24 mouse cellular contexts compared by ENCODE assay signal in genomic region chr12:34178931-34179330, GRCm38 (mm10).
DNase-seq lines count a peak whose midpoint lies in the region; ATAC-seq lines count a peak whose summit lies in the region.
"Had no signal": no experiment of that assay in that cellular context is flagged by ENCODE, and none has a peak within 500 bp of the region (broad histone marks: within the 10 kb centered on the region; RNA-seq: fewer than 3 reads in every experiment).

No protein-coding gene starts in this region.

- DNase-seq in midbrain, embryonic 11.5 days (ENCODE audit: low spot score, missing footprints) = peak; percentile 69
- no peak for DNase-seq in midbrain, embryonic 14.5 days
- DNase-seq in Muller cell, postnatal 12 days (ENCODE audit: inconsistent ontology term) = peak; percentile 78
- peak; percentile 14 for DNase-seq in skeletal muscle tissue, adult 2 months (ENCODE audit: low read depth, low spot score)
- no peak for DNase-seq in gastrocnemius, postnatal 14 days
- DNase-seq: adrenal gland, adult 8-10 months; adrenal gland, postnatal 14 days; adrenal gland, postnatal 36 days; B cell, adult 2 months; cerebellum, adult 18-20 months; cerebellum, adult 8-10 months; cerebellum, adult 9-11 months; cerebellum, postnatal 25 days; forebrain, postnatal 0 days had no signal

- no peak for ATAC-seq in midbrain, embryonic 11.5 days (ENCODE audit: low FRiP score)
- ATAC-seq in midbrain, embryonic 14.5 days (ENCODE audit: low FRiP score, low TSS enrichment) = no peak
- ATAC-seq in liver, embryonic 12.5 days = no peak
- ATAC-seq: activated CD4-positive, CD25-positive, alpha-beta regulatory T cell, adult 4 months; CD4-positive, CD25-positive, alpha-beta regulatory T cell, adult 4 months; forebrain, embryonic 13.5 days; forebrain, embryonic 15.5 days; forebrain, postnatal 0 days; Patski had no signal

- intact Hi-C loops in gastrocnemius, postnatal 14 days (cut with DNase I; ENCODE audit: low total_unique reads) = no loop called here

- no peaks in the 10 kb centered on the region for H3K36me3 ChIP-seq in midbrain, embryonic 11.5 days (ENCODE audit: control insufficient read depth, insufficient read depth, low read length)
- H3K36me3 ChIP-seq in midbrain, embryonic 14.5 days (ENCODE audit: control insufficient read depth, insufficient read depth, low read length) = no peaks in the 10 kb centered on the region
- no peaks in the 10 kb centered on the region for H3K36me3 ChIP-seq in liver, embryonic 12.5 days
- H3K36me3 ChIP-seq: embryonic facial prominence, embryonic 10.5 days; embryonic facial prominence, embryonic 12.5 days; forebrain, embryonic 15.5 days; G1E had no signal

- no peaks in the 10 kb centered on the region for H3K9me3 ChIP-seq in midbrain, embryonic 11.5 days (ENCODE audit: control insufficient read depth, low read length)
- no peaks in the 10 kb centered on the region for H3K9me3 ChIP-seq in midbrain, embryonic 14.5 days (ENCODE audit: control insufficient read depth, low read length)
- no peaks in the 10 kb centered on the region for H3K9me3 ChIP-seq in liver, embryonic 12.5 days (replicated peaks)
- H3K9me3 ChIP-seq: embryonic facial prominence, embryonic 10.5 days; embryonic facial prominence, embryonic 12.5 days; forebrain, embryonic 13.5 days; forebrain, embryonic 15.5 days had no signal

- H3K4me1 ChIP-seq in midbrain, embryonic 11.5 days (ENCODE audit: control insufficient read depth, insufficient read depth, low read length) = no peaks in the 10 kb centered on the region
- no peaks in the 10 kb centered on the region for H3K4me1 ChIP-seq in midbrain, embryonic 14.5 days (ENCODE audit: control insufficient read depth, insufficient read depth, low read length)
- H3K4me1 ChIP-seq in liver, embryonic 12.5 days = no peaks in the 10 kb centered on the region
- H3K4me1 ChIP-seq: embryonic facial prominence, embryonic 10.5 days; embryonic facial prominence, embryonic 12.5 days; forebrain, embryonic 13.5 days; forebrain, embryonic 15.5 days had no signal

- H3K27me3 ChIP-seq in midbrain, embryonic 11.5 days (ENCODE audit: control insufficient read depth, insufficient read depth, low read length) = no peaks in the 10 kb centered on the region
- H3K27me3 ChIP-seq in midbrain, embryonic 14.5 days (ENCODE audit: control insufficient read depth, insufficient read depth, low read length) = no peaks in the 10 kb centered on the region
- no peaks in the 10 kb centered on the region for H3K27me3 ChIP-seq in liver, embryonic 12.5 days (replicated peaks)
- H3K27me3 ChIP-seq: CH12.LX; embryonic facial prominence, embryonic 12.5 days; forebrain, embryonic 13.5 days; forebrain, embryonic 15.5 days; Patski had no signal

- H3K4me3 ChIP-seq in midbrain, embryonic 11.5 days (ENCODE audit: low read depth, low read length) = no peak overlapping the region
- no peak overlapping the region for H3K4me3 ChIP-seq in midbrain, embryonic 14.5 days (replicated peaks; ENCODE audit: low read depth, low read length)
- H3K4me3 ChIP-seq in liver, embryonic 12.5 days = no peak overlapping the region
- H3K4me3 ChIP-seq: embryonic facial prominence, embryonic 10.5 days; embryonic facial prominence, embryonic 12.5 days; forebrain, embryonic 13.5 days; forebrain, embryonic 15.5 days had no signal

- no peak overlapping the region for H3K9ac ChIP-seq in midbrain, embryonic 11.5 days (ENCODE audit: low read length)
- no peak overlapping the region for H3K9ac ChIP-seq in midbrain, embryonic 14.5 days (replicated peaks; ENCODE audit: low read length)
- no peak overlapping the region for H3K9ac ChIP-seq in liver, embryonic 12.5 days
- H3K9ac ChIP-seq: embryonic facial prominence, embryonic 12.5 days; forebrain, embryonic 13.5 days; forebrain, embryonic 15.5 days; forebrain, postnatal 0 days had no signal

- WGBS in midbrain, embryonic 11.5 days = 81% methylated on average over 4 of the region's 4 CpGs
- WGBS in midbrain, embryonic 14.5 days = 74% methylated on average over 4 of the region's 4 CpGs
- WGBS in liver, embryonic 12.5 days (ENCODE audit: insufficient replicate concordance) = 67% methylated on average over 4 of the region's 4 CpGs

- H3K4me2 ChIP-seq in midbrain, embryonic 11.5 days = no peak overlapping the region
- H3K4me2 ChIP-seq in midbrain, embryonic 14.5 days (ENCODE audit: low read length) = no peak overlapping the region
- H3K4me2 ChIP-seq in liver, embryonic 12.5 days = no peak overlapping the region
- H3K4me2 ChIP-seq: embryonic facial prominence, embryonic 12.5 days; forebrain, embryonic 13.5 days; forebrain, embryonic 15.5 days had no signal

- H3K27ac ChIP-seq in midbrain, embryonic 11.5 days (ENCODE audit: low read depth, low read length) = no peak overlapping the region
- no peak overlapping the region for H3K27ac ChIP-seq in midbrain, embryonic 14.5 days (replicated peaks; ENCODE audit: low read depth, low read length)
- H3K27ac ChIP-seq in liver, embryonic 12.5 days = no peak overlapping the region
- H3K27ac ChIP-seq: embryonic facial prominence, embryonic 10.5 days; embryonic facial prominence, embryonic 12.5 days; forebrain, embryonic 13.5 days; forebrain, embryonic 15.5 days had no signal

Comparison
In these comparisons a context has a peak if more than half of its experiments do, and no peak if none do; other contexts are left out.
1. DNase-seq: peak in midbrain, embryonic 11.5 days (single experiment), Muller cell, postnatal 12 days (single experiment) and skeletal muscle tissue, adult 2 months (single experiment); none in midbrain, embryonic 14.5 days (single experiment) and gastrocnemius, postnatal 14 days (single experiment).